Mouse (Mus musculus) C2C12 (cell line): ENCODE data around the gene Ugt1a9. TPM values are rescaled to one million over a fixed set of nuclear protein-coding genes. Genes with fewer than 3 reads are reported as not detected.
A peak's percentile ranks its signal among the peaks of the same experiment; 100 is the strongest.
"Not testable (repeated sequence)": the region's sequence is repeated elsewhere in the genome, so short reads cannot be mapped to it uniquely, and the experiment has no call there.

Experiments
- H3K27me3 ChIP-seq: one replicate; pipeline ENCODE4 v1.6.1; 2011; ENCODE audit not compliant: control insufficient read depth, insufficient read depth, insufficient read length
- H3K36me3 ChIP-seq: one replicate; pipeline ENCODE4 v1.6.1; 2011; ENCODE audit not compliant: control insufficient read depth, insufficient read depth
- H3K4me3 ChIP-seq: one replicate; pipeline ENCODE4 v1.5.1; 2011; ENCODE audit warnings: mild to moderate bottlenecking, control low read depth; ENCODE audit not compliant: poor library complexity, insufficient read depth, severe bottlenecking
- H3K79me2 ChIP-seq: one replicate; pipeline ENCODE4 v1.6.1; 2011; ENCODE audit not compliant: control insufficient read depth, insufficient read depth
- H3K79me3 ChIP-seq: one replicate; pipeline ENCODE4 v1.6.1; 2011; ENCODE audit warnings: low read depth, control low read depth
- H3ac ChIP-seq: one replicate; pipeline ENCODE3; 2011; ENCODE audit warnings: low read depth; ENCODE audit not compliant: control insufficient read depth, insufficient read length
- CEBPB ChIP-seq: IDR thresholded peaks from one replicate; pipeline ENCODE4 v1.6.1; 2011; ENCODE audit warnings: low read depth, mild to moderate bottlenecking, control low read depth, moderate library complexity
- CTCF ChIP-seq: IDR thresholded peaks from one replicate; pipeline ENCODE4 v1.5.1; 2011; ENCODE audit not compliant: control insufficient read depth, insufficient read depth, insufficient read length
- FOSL1 ChIP-seq: IDR thresholded peaks from one replicate; pipeline ENCODE4 v1.8.0; 2011; ENCODE audit warnings: mild to moderate bottlenecking, low read length; ENCODE audit not compliant: poor library complexity, insufficient read depth, severe bottlenecking
- MAX ChIP-seq: IDR thresholded peaks from one replicate; pipeline ENCODE4 v1.6.1; 2011; ENCODE audit warnings: mild to moderate bottlenecking, control low read depth
- MYOD1 ChIP-seq: IDR thresholded peaks from one replicate; pipeline ENCODE4 v1.6.1; 2011; ENCODE audit warnings: low read depth; ENCODE audit not compliant: control insufficient read depth, insufficient read length
- MYOG ChIP-seq: IDR thresholded peaks from one replicate; pipeline ENCODE4 v1.6.1; 2011; ENCODE audit not compliant: control insufficient read depth, insufficient read length; ENCODE audit errors: extremely low read depth
- USF1 ChIP-seq: IDR thresholded peaks from one replicate; pipeline ENCODE4 v1.6.1; 2011; ENCODE audit warnings: low read depth, mild to moderate bottlenecking, control low read depth, moderate library complexity
- polyA plus RNA-seq: library from polyadenylated mRNA; unstranded; fragments of >200 nt; fragmentation: generic; extraction: Trizol; gene quantifications from one replicate; pipeline ENCODE4 v1.2.1, GENCODE M21; 2012; ENCODE audit warnings: missing spikeins

The Ugt1a9 gene
- polyA plus RNA-seq, 1 experiment, result not detected

DNA sequence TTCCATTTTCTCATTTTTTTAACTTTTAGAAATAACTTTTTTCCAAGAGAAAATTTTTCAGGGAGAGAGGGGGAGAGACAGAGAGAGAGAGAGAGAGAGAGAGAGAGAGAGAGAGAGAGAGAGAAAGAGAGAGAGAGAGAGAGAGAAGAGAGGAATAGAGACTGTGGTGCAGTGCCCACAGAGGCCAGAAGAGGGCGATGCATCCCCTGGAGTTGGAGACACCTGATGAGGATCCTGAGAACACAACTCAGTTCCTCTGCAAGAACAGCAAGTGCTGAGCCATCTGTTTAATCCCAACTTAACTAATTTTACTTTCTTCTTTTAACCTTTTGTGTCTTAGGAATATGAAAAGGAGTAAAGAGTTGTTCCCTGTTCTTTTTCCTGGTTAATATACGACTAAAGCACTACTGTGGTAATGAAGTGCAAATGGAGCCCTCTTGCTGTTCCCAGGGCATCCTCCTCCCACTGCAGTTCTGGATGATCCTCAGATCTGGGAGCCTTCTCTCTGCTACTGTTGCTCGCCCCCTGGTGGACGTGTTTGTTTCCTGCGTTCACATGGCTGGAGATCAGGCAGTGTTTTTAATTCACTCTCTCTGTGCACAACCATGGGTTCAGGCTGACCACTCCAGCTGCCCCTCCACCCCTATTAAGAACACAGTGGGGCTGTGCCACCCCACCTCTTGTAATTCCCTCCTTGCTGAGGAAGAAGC, 73.5 kb downstream of the Ugt1a9 start:
- H3ac ChIP-seq, H3K36me3 ChIP-seq, H3K79me3 ChIP-seq, H3K27me3 ChIP-seq, H3K79me2 ChIP-seq, H3K4me3 ChIP-seq: not testable (repeated sequence)
- peak; percentile 8 for TF ChIP-seq CTCF

DNA sequence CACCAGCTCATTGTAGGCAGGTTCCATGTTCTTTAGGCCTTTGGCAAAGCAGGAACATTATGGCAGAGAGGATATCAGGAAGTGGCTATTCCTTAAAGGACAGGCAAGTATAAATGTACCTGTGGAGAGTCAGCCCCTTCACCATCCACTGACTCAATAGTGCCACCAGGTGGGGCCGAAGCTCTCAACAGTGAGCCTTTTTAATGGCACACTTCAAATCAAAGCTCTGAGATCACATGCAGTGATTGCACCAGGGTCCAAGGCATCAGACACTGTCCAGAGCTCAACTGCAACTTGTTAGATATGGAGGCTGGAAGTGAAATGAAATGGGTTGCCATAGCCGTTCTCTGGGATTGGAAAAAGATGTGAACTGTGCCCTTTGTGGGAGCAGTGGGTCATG, 74.7 kb downstream of the Ugt1a9 start:
- H3ac ChIP-seq, H3K4me3 ChIP-seq, H3K36me3 ChIP-seq, H3K27me3 ChIP-seq, H3K79me3 ChIP-seq, H3K79me2 ChIP-seq: not testable (repeated sequence)

DNA sequence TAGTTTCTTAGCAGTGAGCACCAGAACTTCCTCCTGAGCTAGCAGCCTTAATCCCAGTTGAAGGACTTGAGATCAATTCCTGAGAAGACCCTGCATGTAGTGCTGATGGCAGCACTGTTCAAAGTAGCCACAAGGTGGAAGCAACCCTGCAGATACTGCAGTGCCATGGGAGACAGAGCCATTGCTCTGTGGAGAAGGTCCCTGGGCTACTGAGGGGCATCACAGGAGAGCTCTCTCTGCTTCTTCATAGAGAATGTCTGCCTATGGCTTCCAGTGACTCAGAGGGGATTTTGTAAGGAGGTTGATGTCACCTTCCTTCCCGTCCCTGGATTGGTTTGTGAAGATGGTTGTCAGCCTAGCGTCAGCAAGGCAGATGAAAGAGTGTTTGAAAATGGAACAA, 79.5 kb downstream of the Ugt1a9 start:
- H3K36me3 ChIP-seq, H3K4me3 ChIP-seq, H3K79me3 ChIP-seq, H3ac ChIP-seq, H3K27me3 ChIP-seq, H3K79me2 ChIP-seq: not testable (repeated sequence)
- peak; percentile 2 for TF ChIP-seq CTCF

DNA sequence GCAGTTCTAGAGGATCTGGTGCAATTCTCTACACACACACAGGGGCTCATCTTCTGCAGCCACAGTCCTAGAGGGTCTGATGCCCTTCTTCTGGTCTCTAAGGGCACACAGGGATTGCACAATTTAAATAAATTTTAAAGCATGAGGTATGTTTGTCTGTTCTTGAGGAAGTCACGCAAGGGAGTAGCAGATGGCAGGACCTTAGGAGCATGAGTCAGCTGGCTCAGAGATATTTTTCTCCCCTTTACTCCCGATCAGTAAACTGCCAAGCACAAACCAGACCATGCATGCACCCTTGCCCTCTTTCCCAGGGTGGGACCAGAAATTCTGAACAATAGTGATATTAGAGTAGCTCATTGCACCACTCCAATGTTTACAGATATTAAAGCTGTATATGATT, 87.8 kb downstream of the Ugt1a9 start:
- Histone ChIP-seq H3K4me3 (no peak overlapping the region), H3K79me2 (no peaks in the 10 kb centered on the region), H3K36me3 (no peaks in the 10 kb centered on the region), H3ac (no peak overlapping the region), H3K27me3 (peaks cover 5% of the 10 kb centered on the region), H3K79me3 (no peaks in the 10 kb centered on the region)
- no peak for TF ChIP-seq MYOD1
- TF ChIP-seq MAX, result no peak
- TF ChIP-seq MYOG, result no peak
- no peak for TF ChIP-seq CTCF
- TF ChIP-seq FOSL1, result no peak
- no peak for TF ChIP-seq CEBPB
- TF ChIP-seq USF1, result no peak

DNA sequence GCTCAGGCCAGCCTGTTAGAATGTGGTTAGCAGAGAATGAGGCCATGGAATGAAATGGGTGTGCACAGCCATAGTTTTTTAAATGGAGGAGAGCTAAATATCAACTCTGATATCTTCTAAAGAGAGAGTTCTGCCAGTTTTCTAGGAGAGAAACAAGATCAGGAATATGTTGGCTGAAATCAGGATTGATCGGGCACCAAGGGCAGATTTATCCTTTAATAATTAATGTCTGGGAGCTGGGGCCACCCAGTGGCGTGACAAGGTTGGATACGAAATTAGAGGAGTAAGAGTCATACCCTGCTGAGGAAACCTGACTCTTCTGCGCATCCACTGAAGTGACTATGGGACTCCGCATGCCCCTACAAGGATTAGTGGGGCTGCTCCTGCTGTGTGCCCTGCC, 95.1 kb downstream of the Ugt1a9 start, which contains the start of gene Ugt1a5:
TSS of gene Ugt1a5 (plus strand) at position 302 of the 400 bp plus-strand sequence.
- Histone ChIP-seq H3K27me3 (no peaks in the 10 kb centered on the region), H3ac (no peak within 1 kb of the TSS), H3K79me3 (no peaks in the 10 kb centered on the region), H3K79me2 (no peaks in the 10 kb centered on the region), H3K4me3 (no peak within 1 kb of the TSS), H3K36me3 (no peaks in the 10 kb centered on the region)
- no peak for TF ChIP-seq MAX
- no peak for TF ChIP-seq MYOG
- TF ChIP-seq FOSL1, result no peak
- no peak for TF ChIP-seq CEBPB
- TF ChIP-seq USF1, result no peak
- TF ChIP-seq MYOD1, result no peak
- TF ChIP-seq CTCF, result no peak

DNA sequence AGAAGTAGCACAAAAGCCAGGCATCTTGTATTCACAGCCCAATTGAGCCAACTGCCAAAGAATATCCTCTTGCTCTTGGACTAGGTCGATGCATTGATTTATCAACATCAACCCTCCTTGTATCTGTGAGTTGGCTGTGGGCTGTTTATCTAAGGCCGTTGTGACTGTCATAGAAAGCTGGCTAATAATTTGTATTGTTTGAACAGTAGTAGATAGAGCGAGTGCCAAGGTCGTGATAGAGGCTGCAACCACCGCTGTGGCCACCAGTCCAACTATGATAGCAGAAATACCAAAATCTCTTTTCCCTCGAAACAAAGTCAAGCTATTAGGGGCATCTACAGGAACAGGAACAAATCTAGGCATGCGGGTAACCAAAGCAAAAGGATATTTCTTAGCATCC, 101.6 kb downstream of the Ugt1a9 start:
- not testable (repeated sequence) for H3K36me3 ChIP-seq, H3K4me3 ChIP-seq, H3K79me3 ChIP-seq, H3K27me3 ChIP-seq, H3ac ChIP-seq, H3K79me2 ChIP-seq

DNA sequence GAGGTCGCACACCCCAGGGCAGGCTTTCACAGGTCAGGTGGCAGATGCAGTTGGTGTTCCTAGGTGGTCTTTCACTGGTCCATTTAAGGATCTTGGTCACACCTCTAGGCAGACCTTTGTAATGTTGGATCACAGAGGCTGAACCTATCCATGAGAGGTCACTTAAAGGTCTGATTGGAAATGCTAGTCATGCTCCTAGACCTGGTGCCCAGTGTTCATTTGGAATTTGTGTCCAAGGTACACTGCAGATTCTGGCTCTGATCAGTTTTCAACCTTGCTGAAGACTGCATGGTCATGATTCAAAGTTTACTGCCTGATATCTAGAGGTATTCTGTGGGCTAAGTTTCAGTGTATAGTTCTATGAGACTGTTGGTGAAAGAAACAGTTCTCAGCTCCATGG, 109.1 kb downstream of the Ugt1a9 start:
- H3K27me3 ChIP-seq, result no peaks in the 10 kb centered on the region
- no peak overlapping the region for H3K4me3 ChIP-seq
- no peak for TF ChIP-seq FOSL1
- no peak for TF ChIP-seq MYOG
- TF ChIP-seq CEBPB, result no peak

More for the DNA sequence above, 109.1 kb downstream of the Ugt1a9 start:
- Histone ChIP-seq H3K79me3 (no peaks in the 10 kb centered on the region), H3K79me2 (no peaks in the 10 kb centered on the region), H3K36me3 (no peaks in the 10 kb centered on the region), H3ac (no peak overlapping the region)
